Mouse (Mus musculus) urinary bladder, adult 2 months (tissue): ENCODE measurements around the gene Mvk. TPM values are rescaled to one million over a fixed set of nuclear protein-coding genes. Genes with fewer than 3 reads are reported as not detected.

ENCODE experiments used
- DNase-seq: peaks from one replicate; pipeline ENCODE4 v3.0.0; 2022; ENCODE audit warnings: low spot score
- polyA plus RNA-seq: library from polyadenylated mRNA; depleted of rRNA; stranded (reverse); fragments of >200 nt; gene quantifications from 2 replicates; pipeline ENCODE4 v1.2.3, GENCODE M21; 2012; rRNA removed

Mvk gene
- polyA plus RNA-seq, 1 experiment: 30.2 TPM

GRCm38 (mm10) chr5:114509461-114509860, 65.4 kb downstream of the Mvk start:
- no peak for DNase-seq

Other genes with a start within 250 kb of the Mvk start
- not detected in 2 replicates for gene Foxn4, start 170.5 kb upstream of the Mvk start, polyA plus RNA-seq
- gene Myo1h, start 155.1 kb upstream of the Mvk start, polyA plus RNA-seq: 2.8 and 3.1 TPM in 2 replicates
- 134 and 142 TPM in 2 replicates for gene Kctd10, start 63.8 kb upstream of the Mvk start, polyA plus RNA-seq
- gene Ube3b, start 63.7 kb upstream of the Mvk start, polyA plus RNA-seq: 35.2 and 38.5 TPM in 2 replicates
- gene Mmab, start 209 bp upstream of the Mvk start, polyA plus RNA-seq: 17.0 and 17.4 TPM in 2 replicates
- gene Fam222a, start 123.7 kb downstream of the Mvk start, polyA plus RNA-seq: 0.17 and 0.29 TPM in 2 replicates
- 58.9 and 66.3 TPM in 2 replicates for gene Trpv4, start 214.2 kb downstream of the Mvk start, polyA plus RNA-seq
- 172 and 192 TPM in 2 replicates for gene Gltp, start 246.7 kb downstream of the Mvk start, polyA plus RNA-seq